Mouse (Mus musculus) stomach, embryonic 14.5 days (tissue): ENCODE results near the gene Pbx1. TPM values are rescaled to one million over a fixed set of nuclear protein-coding genes. Genes with fewer than 3 reads are reported as not detected.

Source experiments
- ATAC-seq: fragments of 200-750 bp; cut with Nextera tagmentation; 2 replicates; pipeline ENCODE4 v1.8.0; 2017; ENCODE audit warnings: low read depth, moderate TSS enrichment; ENCODE audit not compliant: insufficient number of reproducible peaks, insufficient read depth, low FRiP score
- H3K27ac ChIP-seq: fragments of 300-500 bp; sonication (generic); 2 replicates; pipeline ENCODE4 v1.5.1; 2014; ENCODE audit warnings: mild to moderate bottlenecking, low read length, moderate library complexity, mixed read lengths
- H3K27me3 ChIP-seq: fragments of 300-500 bp; sonication (generic); 2 replicates; pipeline ENCODE4 v1.6.1; 2014; ENCODE audit warnings: low read length, control low read depth, mixed read lengths; ENCODE audit not compliant: control insufficient read depth, insufficient read depth
- H3K36me3 ChIP-seq: fragments of 300-500 bp; sonication (generic); 2 replicates; pipeline ENCODE4 v1.6.1; 2014; ENCODE audit warnings: mild to moderate bottlenecking, control low read depth, low read length, moderate library complexity, mixed read lengths; ENCODE audit not compliant: control insufficient read depth, insufficient read depth
- H3K4me1 ChIP-seq: fragments of 300-500 bp; sonication (generic); 2 replicates; pipeline ENCODE4 v1.6.1; 2014; ENCODE audit warnings: low read length, control low read depth, mixed read lengths; ENCODE audit not compliant: control insufficient read depth, insufficient read depth
- H3K4me2 ChIP-seq: fragments of 300-500 bp; sonication (generic); replicated peaks from 2 replicates; pipeline ENCODE4 v1.6.1; 2014; ENCODE audit warnings: low read depth, low read length, control low read depth
- H3K4me3 ChIP-seq: fragments of 300-500 bp; sonication (generic); 2 replicates; pipeline ENCODE4 v1.5.1; 2014; ENCODE audit warnings: low read depth, low read length, control low read depth
- H3K9ac ChIP-seq: fragments of 300-500 bp; sonication (generic); replicated peaks from 2 replicates; pipeline ENCODE4 v1.6.1; 2014; ENCODE audit warnings: low read depth, mild to moderate bottlenecking, control low read depth, low read length, moderate library complexity, mixed read lengths
- H3K9me3 ChIP-seq: fragments of 300-500 bp; sonication (generic); 2 replicates; pipeline ENCODE4 v1.6.1; 2016; ENCODE audit warnings: low read depth, low read length, control low read depth; ENCODE audit not compliant: control insufficient read depth
- WGBS: fragments of 180-500 bp; shearing (Covaris S2); extraction: QIAGEN DNeasy Blood & Tissue Kit; methylation state at CpG from one replicate; pipeline ENCODE4 v1.1.7; 2014; 5-methylcytosine and 5-hydroxymethylcytosine counted together
- polyA plus RNA-seq: library from polyadenylated mRNA; unstranded; fragments of >200 nt; fragmentation: Nextera tagmentation; extraction: Ambion mirVana; gene quantifications from 2 replicates; pipeline ENCODE4 v1.2.1, GENCODE M21; 2014

The Pbx1 gene
- polyA plus RNA-seq, 1 experiment from 2014 or later, result 64.1 TPM

DNA sequence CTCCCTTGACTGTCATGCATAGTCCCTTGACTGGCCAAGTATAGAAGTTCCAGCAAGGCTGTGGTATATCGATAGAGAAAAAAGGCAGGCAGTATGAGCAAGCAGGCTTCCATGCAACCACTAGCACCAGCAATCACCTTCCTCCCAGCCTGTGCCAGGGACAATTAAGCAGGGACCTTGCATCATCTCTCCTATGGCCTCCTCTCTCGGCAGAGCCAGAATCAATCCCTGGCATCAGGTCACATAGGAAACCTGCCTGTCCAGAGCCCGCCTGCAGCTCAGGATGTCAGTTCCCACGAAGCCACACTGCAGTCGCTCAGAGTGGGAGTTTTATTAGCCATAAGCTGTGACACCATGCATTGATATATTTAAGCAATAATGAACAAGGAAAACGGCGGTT, 189.0 kb downstream of the Pbx1 start:
- no peak overlapping the region for H3K27ac ChIP-seq
- no peak overlapping the region for H3K9ac ChIP-seq

GRCm38 (mm10) chr1:168241316-168241715, 190.8 kb downstream of the Pbx1 start:
- WGBS, result 17% methylated on average over 7 of the region's 7 CpGs
- Histone ChIP-seq H3K36me3 (no peaks in the 10 kb centered on the region), H3K27ac (no peak overlapping the region), H3K9me3 (no peaks in the 10 kb centered on the region), H3K9ac (no peak overlapping the region), H3K4me2 (peak overlapping the region; percentile 21), H3K4me3 (no peak overlapping the region), H3K27me3 (no peaks in the 10 kb centered on the region), H3K4me1 (peaks cover 22% of the 10 kb centered on the region)
- ATAC-seq, result no peak

More for the DNA sequence above, 189.0 kb downstream of the Pbx1 start:
- H3K4me3 ChIP-seq, result no peak overlapping the region
- H3K27me3 ChIP-seq, result no peaks in the 10 kb centered on the region
- H3K4me2 ChIP-seq, result no peak overlapping the region
- H3K9me3 ChIP-seq, result no peaks in the 10 kb centered on the region
- WGBS, result 81% methylated on average over 7 of the region's 7 CpGs
- no peaks in the 10 kb centered on the region for H3K36me3 ChIP-seq
- no peak for ATAC-seq
- peaks cover 26% of the 10 kb centered on the region for H3K4me1 ChIP-seq

- Histone ChIP-seq H3K27me3 (no peaks in the 10 kb centered on the region), H3K9me3 (no peaks in the 10 kb centered on the region), H3K4me3 (no peak overlapping the region), H3K27ac (no peak overlapping the region; the same call in 1 of the 2 replicates), H3K36me3 (no peaks in the 10 kb centered on the region), H3K4me1 (peaks cover 22% of the 10 kb centered on the region), H3K9ac (no peak overlapping the region), H3K4me2 (0 out of 2 replicates have a peak overlapping the region, but pooled peaks have one; percentile 21)
- ATAC-seq, result no peak
- WGBS, result 42% methylated on average over 7 of the region's 7 CpGs
Observed at GRCm38 (mm10) chr1:168240846-168241245, 191.2 kb downstream of the Pbx1 start.

- no peak overlapping the region for H3K4me3 ChIP-seq
- no peak overlapping the region; the same call in 1 of the 2 replicates for H3K27ac ChIP-seq
- H3K4me1 ChIP-seq, result peaks cover 22% of the 10 kb centered on the region
- no peaks in the 10 kb centered on the region for H3K27me3 ChIP-seq
- H3K9me3 ChIP-seq, result no peaks in the 10 kb centered on the region
- no peak overlapping the region for H3K4me2 ChIP-seq
- ATAC-seq, result no peak
- no peak overlapping the region for H3K9ac ChIP-seq
- no peaks in the 10 kb centered on the region for H3K36me3 ChIP-seq
- WGBS, result 80% methylated on average over 5 of the region's 5 CpGs
Observed at GRCm38 (mm10) chr1:168240386-168240785, 191.7 kb downstream of the Pbx1 start.

- no peak for ATAC-seq
- WGBS, result 90% methylated on average over 5 of the region's 5 CpGs
- Histone ChIP-seq H3K27me3 (no peaks in the 10 kb centered on the region), H3K36me3 (no peaks in the 10 kb centered on the region), H3K4me2 (no peak overlapping the region), H3K4me1 (peaks cover 19% of the 10 kb centered on the region), H3K4me3 (no peak overlapping the region), H3K9me3 (no peaks in the 10 kb centered on the region), H3K27ac (no peak overlapping the region), H3K9ac (no peak overlapping the region)
Observed at GRCm38 (mm10) chr1:168236101-168236500, 196.0 kb downstream of the Pbx1 start.

GRCm38 (mm10) chr1:168234355-168234754, 197.7 kb downstream of the Pbx1 start:
- H3K27me3 ChIP-seq, result no peaks in the 10 kb centered on the region
- H3K4me3 ChIP-seq, result no peak overlapping the region
- no peak overlapping the region for H3K4me2 ChIP-seq
- 74% methylated on average over 11 of the region's 11 CpGs for WGBS
- H3K27ac ChIP-seq, result no peak overlapping the region
- no peak for ATAC-seq
- peaks cover 25% of the 10 kb centered on the region for H3K4me1 ChIP-seq
- H3K9ac ChIP-seq, result no peak overlapping the region
- H3K36me3 ChIP-seq, result no peaks in the 10 kb centered on the region
- no peaks in the 10 kb centered on the region for H3K9me3 ChIP-seq

GRCm38 (mm10) chr1:168233182-168233581, 198.9 kb downstream of the Pbx1 start:
- H3K27me3 ChIP-seq, result no peaks in the 10 kb centered on the region
- no peak overlapping the region for H3K27ac ChIP-seq
- no peak overlapping the region for H3K4me2 ChIP-seq
- 95% methylated on average over 1 of the region's 1 CpGs for WGBS
- H3K4me3 ChIP-seq, result no peak overlapping the region
- H3K9me3 ChIP-seq, result no peaks in the 10 kb centered on the region
- peaks cover 25% of the 10 kb centered on the region for H3K4me1 ChIP-seq
- H3K9ac ChIP-seq, result no peak overlapping the region
- H3K36me3 ChIP-seq, result no peaks in the 10 kb centered on the region
- ATAC-seq, result no peak

- no peaks in the 10 kb centered on the region for H3K36me3 ChIP-seq
- peaks cover 23% of the 10 kb centered on the region for H3K4me1 ChIP-seq
- no peak overlapping the region for H3K4me2 ChIP-seq
- H3K27ac ChIP-seq, result no peak overlapping the region
- WGBS, result 90% methylated on average over 11 of the region's 11 CpGs
- no peak overlapping the region for H3K4me3 ChIP-seq
- no peak for ATAC-seq
- no peak overlapping the region for H3K9ac ChIP-seq
- no peaks in the 10 kb centered on the region for H3K9me3 ChIP-seq
- H3K27me3 ChIP-seq, result no peaks in the 10 kb centered on the region
Observed at GRCm38 (mm10) chr1:168231548-168232429, 200.3 kb downstream of the Pbx1 start.
